Mouse (Mus musculus): ENCODE measurements at regions not wholly inside any gene's neighbourhood (a gene's known extent, or its start where the extent isn't known, plus 50 kb on each side); places are given as distances from the start of the nearest gene placed in this dataset.

- H3K36me3 ChIP-seq (ENCODE audit: control insufficient read depth, insufficient read depth, low read length) = no peaks in the 10 kb centered on the region
- TF ChIP-seq POLR2A (IDR thresholded peaks at IDR 0.05; ENCODE audit: low read depth, low read length) = no peak
- TF ChIP-seq CTCF (IDR thresholded peaks at IDR 0.05; ENCODE audit: extremely low read depth, insufficient read depth, insufficient read length, insufficient replicate concordance) = no peak
- 73% methylated on average over 7 of the region's 7 CpGs for WGBS
- H3K27me3 ChIP-seq (ENCODE audit: control insufficient read depth, insufficient read depth, low read length) = no peaks in the 10 kb centered on the region
- no peak overlapping the region for H3K27ac ChIP-seq (ENCODE audit: insufficient read depth, low read length)
- DNase-seq (ENCODE audit: low read depth in 1 of 2, low spot score in 2 of 2) = no peak
- H3K4me3 ChIP-seq (ENCODE audit: extremely low read depth, insufficient read depth, insufficient read length) = no peak overlapping the region
- no peaks in the 10 kb centered on the region for H3K4me1 ChIP-seq (ENCODE audit: control insufficient read depth, insufficient read depth, insufficient read length)
Measured at GRCm38 (mm10) chr14:64574277-64574676, 470.2 kb downstream of the Prss52 start.

- Histone ChIP-seq H3K4me1 (ENCODE audit: control insufficient read depth, insufficient read depth, insufficient read length) (no peaks in the 10 kb centered on the region), H3K36me3 (ENCODE audit: control insufficient read depth, insufficient read depth, low read length) (no peaks in the 10 kb centered on the region), H3K27ac (ENCODE audit: insufficient read depth, low read length) (no peak overlapping the region), H3K4me3 (ENCODE audit: extremely low read depth, insufficient read depth, insufficient read length) (no peak overlapping the region), H3K27me3 (ENCODE audit: control insufficient read depth, insufficient read depth, low read length) (no peaks in the 10 kb centered on the region)
- no peak for DNase-seq (ENCODE audit: low read depth in 1 of 2, low spot score in 2 of 2)
- 80% methylated on average over 6 of the region's 6 CpGs for WGBS
- no peak for TF ChIP-seq POLR2A (IDR thresholded peaks at IDR 0.05; ENCODE audit: low read depth, low read length)
- no peak for TF ChIP-seq CTCF (IDR thresholded peaks at IDR 0.05; ENCODE audit: extremely low read depth, insufficient read depth, insufficient read length, insufficient replicate concordance)
Measured at GRCm38 (mm10) chr14:64574773-64575172, 470.7 kb downstream of the Prss52 start.

GRCm38 (mm10) chr14:64575954-64576353 is 471.9 kb downstream of the Prss52 start:
- WGBS = 56% methylated on average over 4 of the region's 4 CpGs
- DNase-seq (ENCODE audit: low read depth in 1 of 2, low spot score in 2 of 2) = no peak
- TF ChIP-seq CTCF (IDR thresholded peaks at IDR 0.05; ENCODE audit: extremely low read depth, insufficient read depth, insufficient read length, insufficient replicate concordance) (no peak), POLR2A (IDR thresholded peaks at IDR 0.05; ENCODE audit: low read depth, low read length) (no peak)
- Histone ChIP-seq H3K27ac (ENCODE audit: insufficient read depth, low read length) (no peak overlapping the region), H3K36me3 (ENCODE audit: control insufficient read depth, insufficient read depth, low read length) (no peaks in the 10 kb centered on the region), H3K27me3 (ENCODE audit: control insufficient read depth, insufficient read depth, low read length) (no peaks in the 10 kb centered on the region), H3K4me1 (ENCODE audit: control insufficient read depth, insufficient read depth, insufficient read length) (no peaks in the 10 kb centered on the region), H3K4me3 (ENCODE audit: extremely low read depth, insufficient read depth, insufficient read length) (no peak overlapping the region)

- TF ChIP-seq CTCF (IDR thresholded peaks at IDR 0.05; ENCODE audit: extremely low read depth, insufficient read depth, insufficient read length, insufficient replicate concordance) (no peak), POLR2A (IDR thresholded peaks at IDR 0.05; ENCODE audit: low read depth, low read length) (no peak)
- H3K4me3 ChIP-seq (ENCODE audit: extremely low read depth, insufficient read depth, insufficient read length) = no peak overlapping the region
- H3K4me1 ChIP-seq (ENCODE audit: control insufficient read depth, insufficient read depth, insufficient read length) = no peaks in the 10 kb centered on the region
- DNase-seq (ENCODE audit: low read depth in 1 of 2, low spot score in 2 of 2) = no peak
- WGBS = 72% methylated on average over 4 of the region's 4 CpGs
- H3K27ac ChIP-seq (ENCODE audit: insufficient read depth, low read length) = no peak overlapping the region
- H3K36me3 ChIP-seq (ENCODE audit: control insufficient read depth, insufficient read depth, low read length) = no peaks in the 10 kb centered on the region
- H3K27me3 ChIP-seq (ENCODE audit: control insufficient read depth, insufficient read depth, low read length) = 0 out of 2 replicates have a peak, but pooled peaks cover 3% of the 10 kb centered on the region
Measured at GRCm38 (mm10) chr14:64580086-64580485, 476.0 kb downstream of the Prss52 start.

- no peak for DNase-seq (ENCODE audit: low read depth in 1 of 2, low spot score in 2 of 2)
- 54% methylated on average over 6 of the region's 6 CpGs for WGBS
- Histone ChIP-seq H3K27ac (ENCODE audit: insufficient read depth, low read length) (no peak overlapping the region), H3K27me3 (ENCODE audit: control insufficient read depth, insufficient read depth, low read length) (peaks cover 6% of the 10 kb centered on the region; the same call in 1 of the 2 replicates), H3K4me3 (ENCODE audit: extremely low read depth, insufficient read depth, insufficient read length) (no peak overlapping the region), H3K36me3 (ENCODE audit: control insufficient read depth, insufficient read depth, low read length) (no peaks in the 10 kb centered on the region), H3K4me1 (ENCODE audit: control insufficient read depth, insufficient read depth, insufficient read length) (no peaks in the 10 kb centered on the region)
- TF ChIP-seq CTCF (IDR thresholded peaks at IDR 0.05; ENCODE audit: extremely low read depth, insufficient read depth, insufficient read length, insufficient replicate concordance) (no peak), POLR2A (IDR thresholded peaks at IDR 0.05; ENCODE audit: low read depth, low read length) (no peak)
Measured at GRCm38 (mm10) chr14:64580862-64581261, 476.8 kb downstream of the Prss52 start.

GRCm38 (mm10) chr14:64581705-64582104 is 477.6 kb downstream of the Prss52 start:
- no peak overlapping the region for H3K27ac ChIP-seq (ENCODE audit: insufficient read depth, low read length)
- H3K36me3 ChIP-seq (ENCODE audit: control insufficient read depth, insufficient read depth, low read length) = no peaks in the 10 kb centered on the region
- no peak overlapping the region for H3K4me3 ChIP-seq (ENCODE audit: extremely low read depth, insufficient read depth, insufficient read length)
- no peak for DNase-seq (ENCODE audit: low read depth in 1 of 2, low spot score in 2 of 2)
- peaks cover 10% of the 10 kb centered on the region for H3K27me3 ChIP-seq (ENCODE audit: control insufficient read depth, insufficient read depth, low read length)
- WGBS = 33% methylated on average over 7 of the region's 7 CpGs
- no peaks in the 10 kb centered on the region for H3K4me1 ChIP-seq (ENCODE audit: control insufficient read depth, insufficient read depth, insufficient read length)
- no peak for TF ChIP-seq POLR2A (IDR thresholded peaks at IDR 0.05; ENCODE audit: low read depth, low read length)
- TF ChIP-seq CTCF (IDR thresholded peaks at IDR 0.05; ENCODE audit: extremely low read depth, insufficient read depth, insufficient read length, insufficient replicate concordance) = no peak

- no peak for TF ChIP-seq CTCF (IDR thresholded peaks at IDR 0.05; ENCODE audit: extremely low read depth, insufficient read depth, insufficient read length, insufficient replicate concordance)
- no peak for TF ChIP-seq POLR2A (IDR thresholded peaks at IDR 0.05; ENCODE audit: low read depth, low read length)
- no peak overlapping the region for H3K27ac ChIP-seq (ENCODE audit: insufficient read depth, low read length)
- H3K4me1 ChIP-seq (ENCODE audit: control insufficient read depth, insufficient read depth, insufficient read length) = no peaks in the 10 kb centered on the region
- no peaks in the 10 kb centered on the region for H3K36me3 ChIP-seq (ENCODE audit: control insufficient read depth, insufficient read depth, low read length)
- WGBS = 41% methylated on average over 4 of the region's 4 CpGs
- H3K27me3 ChIP-seq (ENCODE audit: control insufficient read depth, insufficient read depth, low read length) = peaks cover 20% of the 10 kb centered on the region
- no peak for DNase-seq (ENCODE audit: low read depth in 1 of 2, low spot score in 2 of 2)
- H3K4me3 ChIP-seq (ENCODE audit: extremely low read depth, insufficient read depth, insufficient read length) = no peak overlapping the region
Measured at GRCm38 (mm10) chr14:64582822-64583221, 478.7 kb downstream of the Prss52 start.

Measured in spleen, adult 2 months (tissue).